Mouse (Mus musculus) C3H10T1/2 (cell line): ENCODE results near the gene 2210017I01Rik. TPM values are rescaled to one million over a fixed set of nuclear protein-coding genes. Genes with fewer than 3 reads are reported as not detected.

Experiments used
- polyA plus RNA-seq, 2 experiments: library from polyadenylated mRNA; unstranded; fragments of >200 nt; fragmentation: generic; extraction: Trizol; gene quantifications; one replicate each; pipeline ENCODE4 v1.2.1; 2012; ENCODE audit warnings: missing spikeins in 2 of 2

The 2210017I01Rik gene
- polyA plus RNA-seq: not detected

GRCm38 (mm10) chr3:92607392-92607791 is at the start of gene 2210017I01Rik:
Gene 2210017I01Rik (minus strand): TSS chr3:92607492.

GRCm38 (mm10) chr3:92656826-92657225 is 49.5 kb upstream of the 2210017I01Rik start, which contains the start of gene Lce1b:
Gene Lce1b (minus strand): TSS chr3:92656926.

GRCm38 (mm10) chr3:92648207-92648606 is 40.9 kb upstream of the 2210017I01Rik start, which contains the start of gene Lce1a1:
Gene Lce1a1 (minus strand): TSS chr3:92648307.

GRCm38 (mm10) chr3:92621560-92621959 is 14.3 kb upstream of the 2210017I01Rik start, which contains the start of gene Lce6a:
Gene Lce6a (minus strand): TSS chr3:92621660.

GRCm38 (mm10) chr3:92588858-92589257 is 18.4 kb downstream of the 2210017I01Rik start, which contains the start of gene Smcp:
Gene Smcp (minus strand): TSS chr3:92588997.

GRCm38 (mm10) chr3:92573449-92574041 is 33.7 kb downstream of the 2210017I01Rik start, which contains the start of gene Ivl:
Gene Ivl (minus strand): TSS chr3:92573735.

Other genes with a start within 250 kb of the 2210017I01Rik start
- gene Sprr2f, start 242.3 kb downstream of the 2210017I01Rik start, polyA plus RNA-seq: not detected
- under 1 TPM in 1 of 2 experiments, not detected in 1; 0.04 TPM for gene Sprr2h, start 221.8 kb downstream of the 2210017I01Rik start, polyA plus RNA-seq
- gene Sprr2i, start 199.5 kb downstream of the 2210017I01Rik start, polyA plus RNA-seq: not detected
- gene Sprr2j-ps, start 189.4 kb downstream of the 2210017I01Rik start, polyA plus RNA-seq: under 1 TPM in 1 of 2 experiments, not detected in 1; 0.15 TPM
- 10 to 100 TPM in 1 of 2 experiments, 1 to 10 TPM in 1; 6.3 to 13.3 TPM for gene Gm9774, start 178.1 kb downstream of the 2210017I01Rik start, polyA plus RNA-seq
- gene Sprr2k, start 174.9 kb downstream of the 2210017I01Rik start, polyA plus RNA-seq: 1 to 10 TPM in 1 of 2 experiments, under 1 TPM in 1; 0.38 to 2.1 TPM
- gene Sprr1b, start 168.7 kb downstream of the 2210017I01Rik start, polyA plus RNA-seq: not detected
- not detected for gene Sprr3, start 148.8 kb downstream of the 2210017I01Rik start, polyA plus RNA-seq
- 10 to 100 TPM in 1 of 2 experiments, 1 to 10 TPM in 1; 4.8 to 21.7 TPM for gene Sprr1a, start 121.6 kb downstream of the 2210017I01Rik start, polyA plus RNA-seq
- gene Sprr4, start 107.0 kb downstream of the 2210017I01Rik start, polyA plus RNA-seq: not detected
- gene 2310046K23Rik, start 73.0 kb downstream of the 2210017I01Rik start, polyA plus RNA-seq: not detected
- under 1 TPM; 0.01 to 0.02 TPM for gene Ivl, start 33.8 kb downstream of the 2210017I01Rik start, polyA plus RNA-seq
- gene Smcp, start 18.5 kb downstream of the 2210017I01Rik start, polyA plus RNA-seq: not detected
- gene Lce6a, start 14.2 kb upstream of the 2210017I01Rik start, polyA plus RNA-seq: not detected
- not detected for gene Lce1a1, start 40.8 kb upstream of the 2210017I01Rik start, polyA plus RNA-seq
- gene Lce1b, start 49.4 kb upstream of the 2210017I01Rik start, polyA plus RNA-seq: not detected
- not detected for gene Lce1a2, start 62.8 kb upstream of the 2210017I01Rik start, polyA plus RNA-seq
- not detected for gene Lce1c, start 71.8 kb upstream of the 2210017I01Rik start, polyA plus RNA-seq
- gene Lce1d, start 79.7 kb upstream of the 2210017I01Rik start, polyA plus RNA-seq: not detected
- gene Lce1e, start 101.6 kb upstream of the 2210017I01Rik start, polyA plus RNA-seq: not detected
- gene Lce1f, start 112.9 kb upstream of the 2210017I01Rik start, polyA plus RNA-seq: not detected
- gene Gm38119, start 131.6 kb upstream of the 2210017I01Rik start, polyA plus RNA-seq: not detected
- gene Lce1g, start 144.8 kb upstream of the 2210017I01Rik start, polyA plus RNA-seq: under 1 TPM in 1 of 2 experiments, not detected in 1; 0.39 TPM
- under 1 TPM in 1 of 2 experiments, not detected in 1; 0.08 TPM for gene Lce1h, start 157.6 kb upstream of the 2210017I01Rik start, polyA plus RNA-seq
- not detected for gene Lce1i, start 171.4 kb upstream of the 2210017I01Rik start, polyA plus RNA-seq
- gene Lce1j, start 183.0 kb upstream of the 2210017I01Rik start, polyA plus RNA-seq: not detected
- gene Lce1k, start 200.4 kb upstream of the 2210017I01Rik start, polyA plus RNA-seq: not detected
- under 1 TPM in 1 of 2 experiments, not detected in 1; 0.04 TPM for gene Kprp, start 219.8 kb upstream of the 2210017I01Rik start, polyA plus RNA-seq
- not detected for gene Lce1l, start 243.8 kb upstream of the 2210017I01Rik start, polyA plus RNA-seq